Mouse (Mus musculus): ENCODE results near the gene Pnpla2. TPM values are rescaled to one million over a fixed set of nuclear protein-coding genes. Genes with fewer than 3 reads are reported as not detected.
"Not testable (repeated sequence)": the region's sequence is repeated elsewhere in the genome, so short reads cannot be mapped to it uniquely, and the experiment has no call there.

Gene Pnpla2
- 14.8 and 17.6 TPM in 2 replicates for polyA plus RNA-seq (2014; fragmentation: Nextera tagmentation; extraction: Ambion mirVana)

GRCm38 (mm10) chr7:141454967-141455551, at the start of gene Pnpla2:
TSS of gene Pnpla2 (plus strand) at chr7:141455198.
- H3K4me1 ChIP-seq (ENCODE audit: control insufficient read depth, insufficient read depth, low read length): peaks cover 6% of the 10 kb centered on the region
- ATAC-seq (ENCODE audit: insufficient read depth, low FRiP score, low TSS enrichment) (peak; percentile 80), DNase-seq (ENCODE audit: low spot score) (peak; percentile 92)
- peak within 1 kb of the TSS; percentile 67; the same call in 1 of the 2 replicates for H3K27ac ChIP-seq (ENCODE audit: low read depth, low read length)
- under 1% methylated on average over 45 of the region's 45 CpGs for WGBS
- H3K9me3 ChIP-seq (ENCODE audit: control insufficient read depth, low read length): no peaks in the 10 kb centered on the region
- H3K9ac ChIP-seq (ENCODE audit: low read length): peak within 1 kb of the TSS; percentile 62
- peaks cover 4% of the 10 kb centered on the region; the same call in 1 of the 2 replicates for H3K27me3 ChIP-seq (ENCODE audit: control insufficient read depth, insufficient read depth, low read length)
- peaks cover 5% of the 10 kb centered on the region for H3K36me3 ChIP-seq (ENCODE audit: control insufficient read depth, insufficient read depth, low read length)
- H3K4me3 ChIP-seq (ENCODE audit: low read depth, low read length): peak within 1 kb of the TSS; percentile 46
- H3K4me2 ChIP-seq (ENCODE audit: low read depth): peak within 1 kb of the TSS; percentile 66

GRCm38 (mm10) chr7:141405466-141405865, 49.5 kb upstream of the Pnpla2 start:
- no peak overlapping the region for H3K9ac ChIP-seq (ENCODE audit: low read length)
- DNase-seq (ENCODE audit: low spot score): no peak
- H3K36me3 ChIP-seq (ENCODE audit: control insufficient read depth, insufficient read depth, low read length): peaks cover 14% of the 10 kb centered on the region; the same call in 1 of the 2 replicates
- H3K4me1 ChIP-seq (ENCODE audit: control insufficient read depth, insufficient read depth, low read length): peaks cover 4% of the 10 kb centered on the region; the same call in 1 of the 2 replicates
- WGBS: 88% methylated on average over 4 of the region's 4 CpGs
- H3K4me2 ChIP-seq (ENCODE audit: low read depth): no peak overlapping the region
- H3K4me3 ChIP-seq (ENCODE audit: low read depth, low read length): no peak overlapping the region
- no peaks in the 10 kb centered on the region for H3K9me3 ChIP-seq (ENCODE audit: control insufficient read depth, low read length)
- ATAC-seq (ENCODE audit: insufficient read depth, low FRiP score, low TSS enrichment): no peak
- no peak overlapping the region for H3K27ac ChIP-seq (ENCODE audit: low read depth, low read length)
- no peaks in the 10 kb centered on the region for H3K27me3 ChIP-seq (ENCODE audit: control insufficient read depth, insufficient read depth, low read length)

- not testable (repeated sequence) for H3K9me3 ChIP-seq (ENCODE audit: control insufficient read depth, low read length); H3K4me3 ChIP-seq (ENCODE audit: low read depth, low read length); H3K27ac ChIP-seq (ENCODE audit: low read depth, low read length); DNase-seq (ENCODE audit: low spot score); H3K4me2 ChIP-seq (ENCODE audit: low read depth); ATAC-seq (ENCODE audit: insufficient read depth, low FRiP score, low TSS enrichment); H3K4me1 ChIP-seq (ENCODE audit: control insufficient read depth, insufficient read depth, low read length); H3K36me3 ChIP-seq (ENCODE audit: control insufficient read depth, insufficient read depth, low read length); H3K9ac ChIP-seq (ENCODE audit: low read length); H3K27me3 ChIP-seq (ENCODE audit: control insufficient read depth, insufficient read depth, low read length)
- WGBS: 97% methylated on average over 7 of the region's 7 CpGs
These were observed 47.3 kb upstream of the Pnpla2 start for GRCm38 (mm10) chr7:141407670-141408069.

- ATAC-seq (ENCODE audit: insufficient read depth, low FRiP score, low TSS enrichment): peak; percentile 39; the same call in 1 of the 2 replicates
- Histone ChIP-seq H3K27me3 (ENCODE audit: control insufficient read depth, insufficient read depth, low read length) (no peaks in the 10 kb centered on the region), H3K9ac (ENCODE audit: low read length) (no peak overlapping the region), H3K9me3 (ENCODE audit: control insufficient read depth, low read length) (no peaks in the 10 kb centered on the region), H3K4me1 (ENCODE audit: control insufficient read depth, insufficient read depth, low read length) (peaks cover 8% of the 10 kb centered on the region; the same call in 1 of the 2 replicates), H3K36me3 (ENCODE audit: control insufficient read depth, insufficient read depth, low read length) (peaks cover 4% of the 10 kb centered on the region; the same call in 1 of the 2 replicates), H3K4me2 (ENCODE audit: low read depth) (no peak overlapping the region), H3K27ac (ENCODE audit: low read depth, low read length) (no peak overlapping the region), H3K4me3 (ENCODE audit: low read depth, low read length) (no peak overlapping the region)
- DNase-seq (ENCODE audit: low spot score): peak; percentile 86
- 13% methylated on average over 11 of the region's 11 CpGs for WGBS
These were observed 46.2 kb upstream of the Pnpla2 start for GRCm38 (mm10) chr7:141408833-141409232.

GRCm38 (mm10) chr7:141410631-141411030, 44.4 kb upstream of the Pnpla2 start:
- H3K4me2 ChIP-seq (ENCODE audit: low read depth): no peak overlapping the region
- H3K27ac ChIP-seq (ENCODE audit: low read depth, low read length): no peak overlapping the region
- H3K27me3 ChIP-seq (ENCODE audit: control insufficient read depth, insufficient read depth, low read length): no peaks in the 10 kb centered on the region
- no peak for ATAC-seq (ENCODE audit: insufficient read depth, low FRiP score, low TSS enrichment)
- H3K9ac ChIP-seq (ENCODE audit: low read length): no peak overlapping the region
- peaks cover 10% of the 10 kb centered on the region; the same call in 1 of the 2 replicates for H3K4me1 ChIP-seq (ENCODE audit: control insufficient read depth, insufficient read depth, low read length)
- H3K9me3 ChIP-seq (ENCODE audit: control insufficient read depth, low read length): no peaks in the 10 kb centered on the region
- H3K36me3 ChIP-seq (ENCODE audit: control insufficient read depth, insufficient read depth, low read length): peaks cover 4% of the 10 kb centered on the region; the same call in 1 of the 2 replicates
- no peak for DNase-seq (ENCODE audit: low spot score)
- 91% methylated on average over 8 of the region's 8 CpGs for WGBS
- no peak overlapping the region for H3K4me3 ChIP-seq (ENCODE audit: low read depth, low read length)

- H3K27me3 ChIP-seq (ENCODE audit: control insufficient read depth, insufficient read depth, low read length): no peaks in the 10 kb centered on the region
- WGBS: 100% methylated on average over 1 of the region's 1 CpGs
- H3K4me2 ChIP-seq (ENCODE audit: low read depth): no peak overlapping the region
- no peak for ATAC-seq (ENCODE audit: insufficient read depth, low FRiP score, low TSS enrichment)
- H3K9me3 ChIP-seq (ENCODE audit: control insufficient read depth, low read length): no peaks in the 10 kb centered on the region
- no peak for DNase-seq (ENCODE audit: low spot score)
- H3K9ac ChIP-seq (ENCODE audit: low read length): no peak overlapping the region
- no peak overlapping the region for H3K27ac ChIP-seq (ENCODE audit: low read depth, low read length)
- H3K4me3 ChIP-seq (ENCODE audit: low read depth, low read length): no peak overlapping the region
- peaks cover 4% of the 10 kb centered on the region; the same call in 1 of the 2 replicates for H3K36me3 ChIP-seq (ENCODE audit: control insufficient read depth, insufficient read depth, low read length)
- peaks cover 10% of the 10 kb centered on the region; the same call in 1 of the 2 replicates for H3K4me1 ChIP-seq (ENCODE audit: control insufficient read depth, insufficient read depth, low read length)
These were observed 43.3 kb upstream of the Pnpla2 start for GRCm38 (mm10) chr7:141411667-141412066.

GRCm38 (mm10) chr7:141413331-141413730, 41.7 kb upstream of the Pnpla2 start:
- Histone ChIP-seq H3K9me3 (ENCODE audit: control insufficient read depth, low read length) (no peaks in the 10 kb centered on the region), H3K27ac (ENCODE audit: low read depth, low read length) (peak overlapping the region; percentile 75), H3K4me1 (ENCODE audit: control insufficient read depth, insufficient read depth, low read length) (peaks cover 10% of the 10 kb centered on the region; the same call in 1 of the 2 replicates), H3K4me2 (ENCODE audit: low read depth) (peak overlapping the region; percentile 85), H3K9ac (ENCODE audit: low read length) (peak overlapping the region; percentile 82), H3K4me3 (ENCODE audit: low read depth, low read length) (peak overlapping the region; percentile 77), H3K36me3 (ENCODE audit: control insufficient read depth, insufficient read depth, low read length) (peaks cover 2% of the 10 kb centered on the region; the same call in 1 of the 2 replicates), H3K27me3 (ENCODE audit: control insufficient read depth, insufficient read depth, low read length) (no peaks in the 10 kb centered on the region)
- DNase-seq (ENCODE audit: low spot score) (peak; percentile 26), ATAC-seq (ENCODE audit: insufficient read depth, low FRiP score, low TSS enrichment) (peak; percentile 11; the same call in 1 of the 2 replicates)
- 3% methylated on average over 16 of the region's 16 CpGs for WGBS

GRCm38 (mm10) chr7:141413809-141414584, 41.0 kb upstream of the Pnpla2 start, which contains the start of gene Gatd1:
TSS of gene Gatd1 (minus strand) at chr7:141414136.
- H3K27me3 ChIP-seq (ENCODE audit: control insufficient read depth, insufficient read depth, low read length): no peaks in the 10 kb centered on the region
- H3K9ac ChIP-seq (ENCODE audit: low read length): peak within 1 kb of the TSS; percentile 82
- DNase-seq (ENCODE audit: low spot score) (peak; percentile 100), ATAC-seq (ENCODE audit: insufficient read depth, low FRiP score, low TSS enrichment) (peak; percentile 85)
- H3K36me3 ChIP-seq (ENCODE audit: control insufficient read depth, insufficient read depth, low read length): no peaks in the 10 kb centered on the region
- under 1% methylated on average over 53 of the region's 56 CpGs for WGBS
- H3K4me1 ChIP-seq (ENCODE audit: control insufficient read depth, insufficient read depth, low read length): peaks cover 10% of the 10 kb centered on the region; the same call in 1 of the 2 replicates
- H3K4me2 ChIP-seq (ENCODE audit: low read depth): peak within 1 kb of the TSS; percentile 85
- H3K4me3 ChIP-seq (ENCODE audit: low read depth, low read length): peak within 1 kb of the TSS; percentile 77
- no peaks in the 10 kb centered on the region for H3K9me3 ChIP-seq (ENCODE audit: control insufficient read depth, low read length)
- H3K27ac ChIP-seq (ENCODE audit: low read depth, low read length): peak within 1 kb of the TSS; percentile 75
